Mouse (Mus musculus) embryonic facial prominence, embryonic 13.5 days (tissue): ENCODE results near the gene Apc2. TPM values are rescaled to one million over a fixed set of nuclear protein-coding genes. Genes with fewer than 3 reads are reported as not detected.

ENCODE experiments used
- ATAC-seq: fragments of 200-750 bp; cut with Nextera tagmentation; 2 replicates; pipeline ENCODE4 v1.8.0; 2017; ENCODE audit warnings: low read depth; ENCODE audit not compliant: insufficient number of reproducible peaks, insufficient read depth, low FRiP score, low TSS enrichment
- H3K27ac ChIP-seq: fragments of 300-500 bp; sonication (generic); 2 replicates; pipeline ENCODE4 v1.5.1; 2015; ENCODE audit warnings: moderate library complexity, mild to moderate bottlenecking, inconsistent platforms
- H3K27me3 ChIP-seq: fragments of 300-500 bp; sonication (generic); 2 replicates; pipeline ENCODE4 v1.6.1; 2015; ENCODE audit warnings: mild to moderate bottlenecking, inconsistent platforms
- H3K36me3 ChIP-seq: fragments of 300-500 bp; sonication (generic); 2 replicates; pipeline ENCODE4 v1.6.1; 2015; ENCODE audit warnings: mild to moderate bottlenecking, inconsistent platforms
- H3K4me1 ChIP-seq: fragments of 300-500 bp; sonication (generic); 2 replicates; pipeline ENCODE4 v1.6.1; 2015; ENCODE audit warnings: inconsistent platforms
- H3K4me2 ChIP-seq: fragments of 300-500 bp; sonication (generic); 2 replicates; pipeline ENCODE4 v1.6.1; 2015; ENCODE audit warnings: moderate library complexity, mild to moderate bottlenecking, inconsistent platforms
- H3K4me3 ChIP-seq: fragments of 300-500 bp; sonication (generic); 2 replicates; pipeline ENCODE4 v1.5.1; 2015; ENCODE audit warnings: mild to moderate bottlenecking, inconsistent platforms
- H3K9ac ChIP-seq: fragments of 300-500 bp; sonication (generic); 2 replicates; pipeline ENCODE4 v1.6.1; 2015; ENCODE audit warnings: mild to moderate bottlenecking, inconsistent platforms
- H3K9me3 ChIP-seq: fragments of 300-500 bp; sonication (generic); 2 replicates; pipeline ENCODE4 v1.6.1; 2016; ENCODE audit warnings: inconsistent platforms
- WGBS: fragments of 180-500 bp; shearing (Covaris S2); methylation state at CpG from one replicate; pipeline ENCODE4 v1.1.7; 2015; ENCODE audit warnings: mixed read lengths; 5-methylcytosine and 5-hydroxymethylcytosine counted together
- microRNA-seq: library from miRNA; unstranded; fragments of <30 nt; microRNA quantifications from one replicate; pipeline ENCODE4, GENCODE M21; 2016
- polyA plus RNA-seq: library from polyadenylated mRNA; unstranded; fragments of >200 nt; fragmentation: Nextera tagmentation; extraction: Ambion mirVana; gene quantifications from 2 replicates; pipeline ENCODE4 v1.2.1, GENCODE M21; 2015

The Apc2 gene
- polyA plus RNA-seq, 1 experiment from 2014 or later = 9.3 TPM

DNA sequence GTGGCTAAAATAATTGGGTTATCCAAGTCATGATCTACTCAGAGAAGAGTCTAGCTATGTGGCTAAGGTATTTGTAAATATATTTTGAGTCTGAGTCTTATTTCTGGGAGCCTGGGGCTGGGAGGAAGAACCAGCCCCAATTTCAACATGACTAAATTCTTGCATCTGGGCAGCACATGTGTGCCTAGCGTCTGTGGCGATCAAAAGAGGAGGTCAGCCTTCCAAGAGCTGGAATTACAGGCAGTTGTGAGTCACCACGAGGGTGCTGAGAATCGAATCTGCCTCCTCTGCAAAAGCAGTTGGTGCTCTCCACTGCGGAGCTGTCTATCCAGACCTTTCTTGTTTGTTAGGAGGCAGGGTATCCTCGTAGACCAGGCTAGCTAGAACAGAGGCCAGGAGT, 70.0 kb downstream of the Apc2 start:
- H3K27me3 ChIP-seq = peaks cover 34% of the 10 kb centered on the region
- peaks cover 4% of the 10 kb centered on the region; the same call in 1 of the 2 replicates for H3K9me3 ChIP-seq
- no peak overlapping the region for H3K9ac ChIP-seq
- H3K4me2 ChIP-seq = no peak overlapping the region
- no peaks in the 10 kb centered on the region for H3K36me3 ChIP-seq
- no peaks in the 10 kb centered on the region for H3K4me1 ChIP-seq
- H3K27ac ChIP-seq = no peak overlapping the region
- WGBS = 55% methylated on average over 6 of the region's 6 CpGs
- ATAC-seq = no peak
- H3K4me3 ChIP-seq = no peak overlapping the region

Small RNA genes lying within 50 kb of the gene (microRNA-seq; reads per million reads assigned to microRNA genes)
- 0.55 reads per million for gene Mir6911

Other genes with a start within 250 kb of the Apc2 start
- gene Gpx4, start 248.8 kb upstream of the Apc2 start, polyA plus RNA-seq = 445 and 488 TPM in 2 replicates
- gene Sbno2, start 190.4 kb upstream of the Apc2 start, polyA plus RNA-seq = 15.8 and 16.1 TPM in 2 replicates
- gene Stk11, start 180.2 kb upstream of the Apc2 start, polyA plus RNA-seq = 18.5 and 19.0 TPM in 2 replicates
- gene Atp5d, start 157.3 kb upstream of the Apc2 start, polyA plus RNA-seq = 491 and 513 TPM in 2 replicates
- gene Cbarp, start 155.1 kb upstream of the Apc2 start, polyA plus RNA-seq = 6.8 and 9.8 TPM in 2 replicates
- 21.2 and 25.7 TPM in 2 replicates for gene Midn, start 147.7 kb upstream of the Apc2 start, polyA plus RNA-seq
- 142 and 162 TPM in 2 replicates for gene Cirbp, start 130.0 kb upstream of the Apc2 start, polyA plus RNA-seq
- gene 1600002K03Rik, start 123.0 kb upstream of the Apc2 start, polyA plus RNA-seq = 11.0 and 11.6 TPM in 2 replicates
- 26.8 and 38.8 TPM in 2 replicates for gene Efna2, start 116.5 kb upstream of the Apc2 start, polyA plus RNA-seq
- gene Mum1, start 69.5 kb upstream of the Apc2 start, polyA plus RNA-seq = 96.1 and 97.6 TPM in 2 replicates
- gene Ndufs7, start 46.9 kb upstream of the Apc2 start, polyA plus RNA-seq = 266 and 299 TPM in 2 replicates
- 27.2 and 33.6 TPM in 2 replicates for gene Gamt, start 35.0 kb upstream of the Apc2 start, polyA plus RNA-seq
- gene Dazap1, start 34.5 kb upstream of the Apc2 start, polyA plus RNA-seq = 66.0 and 70.6 TPM in 2 replicates
- 1,000 and 1,047 TPM in 2 replicates for gene Rps15, start 3.5 kb upstream of the Apc2 start, polyA plus RNA-seq
- gene 2310011J03Rik, start 24.6 kb downstream of the Apc2 start, polyA plus RNA-seq = 49.3 and 57.9 TPM in 2 replicates
- gene Pcsk4, start 33.5 kb downstream of the Apc2 start, polyA plus RNA-seq = 4.4 and 4.9 TPM in 2 replicates
- gene Reep6, start 34.0 kb downstream of the Apc2 start, polyA plus RNA-seq = 6.0 and 6.3 TPM in 2 replicates
- 3.2 and 4.3 TPM in 2 replicates for gene Adamtsl5, start 52.4 kb downstream of the Apc2 start, polyA plus RNA-seq
- 1.8 and 2.6 TPM in 2 replicates for gene Plk5, start 60.5 kb downstream of the Apc2 start, polyA plus RNA-seq
- 8.9 and 10.4 TPM in 2 replicates for gene Mex3d, start 91.7 kb downstream of the Apc2 start, polyA plus RNA-seq
- gene Mbd3, start 103.6 kb downstream of the Apc2 start, polyA plus RNA-seq = 263 and 297 TPM in 2 replicates
- 447 and 479 TPM in 2 replicates for gene Uqcr11, start 110.9 kb downstream of the Apc2 start, polyA plus RNA-seq
- 162 and 183 TPM in 2 replicates for gene Tcf3, start 137.7 kb downstream of the Apc2 start, polyA plus RNA-seq
- gene Onecut3, start 198.9 kb downstream of the Apc2 start, polyA plus RNA-seq = not detected in 2 replicates
- gene Atp8b3, start 243.1 kb downstream of the Apc2 start, polyA plus RNA-seq = 0.04 and 0.28 TPM in 2 replicates